Mouse (Mus musculus) adrenal gland, postnatal 10 days (tissue): ENCODE measurements at regions not wholly inside any gene's neighbourhood (a gene's known extent, or its start where the extent isn't known, plus 50 kb on each side); places are given as distances from the start of the nearest gene placed in this dataset.

Source experiments
- DNase-seq: peaks from one replicate; pipeline ENCODE4 v3.0.0; 2021; ENCODE audit warnings: mixed read lengths

DNA sequence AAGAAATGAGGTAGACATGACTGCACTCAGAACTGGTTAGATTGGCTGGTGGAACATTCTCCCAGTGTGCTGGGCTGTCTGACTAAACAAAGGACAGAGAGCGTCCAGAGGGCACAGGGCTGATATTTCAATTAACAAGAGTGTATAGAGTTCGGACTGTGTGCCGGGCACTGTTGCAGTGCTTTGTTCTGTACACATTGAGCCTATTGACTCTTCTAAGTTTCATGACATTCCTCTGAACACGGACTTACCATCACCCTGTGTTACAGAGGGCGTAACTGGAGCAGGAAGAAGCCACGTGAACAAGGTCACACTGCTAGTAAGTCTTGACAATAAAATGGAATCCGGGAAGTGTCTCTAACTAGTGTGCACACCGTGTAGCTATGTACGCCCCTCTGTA lies 92.1 kb upstream of the Barx2 start:
- DNase-seq: no peak

DNA sequence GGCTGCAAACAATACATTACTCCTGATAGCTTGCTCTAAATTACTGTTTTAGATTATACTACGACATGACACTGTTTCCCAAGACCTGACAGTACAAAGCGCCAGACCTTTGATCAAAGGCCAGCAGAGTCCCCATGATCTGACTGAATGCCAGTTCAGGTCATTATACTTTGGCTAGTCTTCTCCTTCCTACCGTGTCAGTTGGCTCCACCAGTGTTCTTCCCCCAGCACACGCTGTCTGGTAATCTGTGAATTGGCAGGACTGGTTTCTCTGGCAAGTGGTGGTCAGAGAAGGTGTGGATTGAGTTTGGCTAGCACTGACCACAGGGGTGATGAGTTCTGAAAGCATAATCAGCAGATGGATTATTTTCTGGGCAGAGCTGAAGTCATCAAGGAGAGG lies 93.1 kb upstream of the Barx2 start:
- peak; percentile 37 for DNase-seq

GRCm38 (mm10) chr9:32010953-32011770 lies 97.9 kb upstream of the Barx2 start:
- DNase-seq: no peak

DNA sequence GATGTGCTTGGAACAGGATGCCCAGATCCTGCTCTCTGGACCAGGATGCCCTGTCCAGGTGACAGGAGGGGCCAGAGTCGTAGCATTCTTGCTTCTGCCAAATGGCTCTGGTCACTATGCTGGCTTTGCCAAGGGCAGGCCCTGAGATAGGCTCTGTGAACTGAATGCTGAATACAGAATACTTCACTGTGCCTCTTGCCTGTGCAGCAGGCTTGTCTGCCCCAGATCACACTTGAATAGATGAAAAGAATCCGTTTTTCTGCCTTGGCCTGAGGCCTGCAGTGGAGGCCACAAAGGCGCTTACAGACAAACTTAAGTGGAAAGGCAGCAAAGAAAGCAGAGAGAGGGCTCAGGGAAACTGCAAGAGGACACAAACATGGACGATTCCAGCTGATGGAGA lies 99.7 kb upstream of the Arhgap32 start:
- no peak for DNase-seq

GRCm38 (mm10) chr9:32018020-32018419 lies 97.9 kb upstream of the Arhgap32 start:
- no peak for DNase-seq

DNA sequence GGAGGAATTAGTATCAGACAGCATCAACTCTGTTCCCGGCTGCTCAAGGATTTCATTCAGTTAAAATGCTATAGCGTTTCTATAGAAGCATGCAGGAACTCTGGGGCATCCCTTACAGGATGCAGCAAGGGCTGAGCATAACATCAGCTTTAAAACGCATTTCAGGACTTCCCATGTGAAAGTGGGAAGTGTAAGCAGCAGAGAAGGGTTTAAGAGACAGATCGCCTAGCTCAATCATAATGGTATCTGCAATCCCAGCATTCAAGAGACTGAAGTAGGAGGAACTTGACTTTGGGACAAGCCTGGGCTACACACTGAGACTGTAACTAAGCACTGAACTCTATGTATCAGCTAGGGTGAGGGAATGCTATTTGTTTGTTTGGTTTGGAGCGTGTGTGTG lies 96.2 kb upstream of the Arhgap32 start:
- DNase-seq: no peak

GRCm38 (mm10) chr9:32020942-32021731 lies 94.8 kb upstream of the Arhgap32 start:
- no peak for DNase-seq

DNA sequence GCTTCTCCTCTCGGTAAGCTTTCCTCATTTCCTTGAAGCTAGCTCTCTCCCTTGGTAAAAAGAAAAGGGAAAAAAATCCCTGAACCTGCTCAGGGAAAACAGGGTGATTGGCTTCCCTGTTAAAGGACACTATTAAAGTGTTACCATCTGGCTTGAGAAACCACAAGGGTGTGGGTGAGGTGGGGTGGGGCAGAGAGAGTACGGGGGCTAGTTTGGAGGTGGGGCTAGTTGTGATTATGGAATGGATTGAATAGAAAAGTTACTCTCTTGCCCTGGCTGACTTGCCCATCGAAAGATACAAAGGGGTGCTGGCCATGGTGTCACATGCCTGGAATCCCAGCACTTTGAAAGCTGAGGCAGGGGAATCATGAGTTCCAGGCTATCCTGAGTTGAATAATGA lies 94.2 kb upstream of the Arhgap32 start:
- DNase-seq: no peak

GRCm38 (mm10) chr9:32022996-32023395 lies 92.9 kb upstream of the Arhgap32 start:
- DNase-seq: no peak

GRCm38 (mm10) chr9:32024767-32025166 lies 91.2 kb upstream of the Arhgap32 start:
- no peak for DNase-seq

- peak; percentile 74 for DNase-seq
These were observed 88.0 kb upstream of the Arhgap32 start for GRCm38 (mm10) chr9:32027962-32028361.

- no peak for DNase-seq
These were observed 86.9 kb upstream of the Arhgap32 start for GRCm38 (mm10) chr9:32029001-32029400.

- peak; percentile 30 for DNase-seq
These were observed 86.2 kb upstream of the Arhgap32 start for GRCm38 (mm10) chr9:32029786-32030185.

GRCm38 (mm10) chr9:32030203-32030602 lies 85.7 kb upstream of the Arhgap32 start:
- DNase-seq: no peak

DNA sequence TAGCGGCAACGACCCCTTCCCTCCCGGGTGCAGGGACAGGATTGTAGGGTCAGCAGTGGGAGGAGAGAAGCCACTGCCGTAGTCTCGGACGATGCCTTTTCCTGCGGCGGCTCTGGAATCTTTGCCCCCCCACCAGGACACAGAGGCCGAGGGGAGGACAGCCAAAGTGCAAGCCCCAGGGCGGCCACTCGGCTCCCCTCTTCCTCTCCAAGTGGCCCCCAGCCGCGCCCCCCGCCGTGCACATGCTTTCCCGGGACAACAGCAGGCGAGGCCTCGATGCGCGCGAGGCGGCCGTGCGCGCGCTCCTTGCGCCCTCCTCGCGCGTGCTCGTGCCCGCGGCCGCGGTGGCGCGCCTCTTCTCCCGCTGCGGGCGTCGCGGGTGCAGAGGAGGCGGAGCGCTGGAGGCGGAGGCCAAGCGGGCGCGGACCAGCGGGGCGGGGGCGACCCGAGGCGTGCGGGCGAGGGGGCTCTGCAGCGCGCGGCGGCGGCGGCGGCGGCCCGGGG lies 83.9 kb upstream of the Arhgap32 start:
- peak; percentile 93 for DNase-seq

GRCm38 (mm10) chr9:32032521-32033185 lies 83.3 kb upstream of the Arhgap32 start:
- DNase-seq: peak; percentile 66

GRCm38 (mm10) chr9:32033937-32034336 lies 82.0 kb upstream of the Arhgap32 start:
- DNase-seq: no peak

DNA sequence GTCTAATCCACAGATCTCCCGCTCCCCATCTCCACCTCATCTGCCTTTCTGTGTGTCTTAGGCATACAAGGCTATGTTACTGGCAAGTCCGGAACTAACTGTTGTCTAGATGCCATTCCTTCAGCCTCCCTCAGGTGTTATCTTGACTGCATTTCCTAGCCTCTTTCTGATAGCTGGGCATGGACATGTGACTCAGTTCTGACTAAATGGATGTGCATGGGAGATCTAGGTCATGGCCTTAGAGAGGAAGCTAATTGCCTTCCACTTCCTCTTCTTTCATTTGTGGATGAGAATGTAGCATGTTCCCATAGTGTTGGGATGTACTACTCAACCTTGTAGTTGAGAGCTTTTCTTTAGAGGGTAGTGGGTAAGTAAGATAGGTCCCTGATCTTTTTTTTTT lies 75.9 kb upstream of the Arhgap32 start:
- DNase-seq: no peak

GRCm38 (mm10) chr9:32043344-32043743 lies 72.6 kb upstream of the Arhgap32 start:
- DNase-seq: no peak

DNA sequence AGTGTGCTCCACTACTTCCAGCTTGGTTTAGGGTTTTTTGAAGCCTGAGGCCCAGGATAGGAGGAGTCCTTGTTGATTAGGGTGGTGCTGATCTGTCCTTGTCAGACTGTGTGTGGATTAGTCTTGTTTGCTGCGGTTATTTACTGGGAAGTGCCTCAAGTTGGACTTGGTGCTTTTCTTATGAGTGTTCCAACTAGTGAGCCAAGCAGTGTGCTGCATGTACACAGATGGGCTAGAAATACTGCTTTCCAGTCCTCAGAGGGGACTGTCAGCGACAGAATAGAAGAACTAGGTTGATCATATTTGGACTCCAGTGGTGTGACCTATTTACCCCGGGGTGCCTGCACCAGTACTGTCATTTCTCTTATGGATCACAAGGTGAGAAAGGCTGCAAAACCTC lies 69.1 kb upstream of the Arhgap32 start:
- DNase-seq: no peak

GRCm38 (mm10) chr9:32048941-32049340 lies 67.0 kb upstream of the Arhgap32 start:
- no peak for DNase-seq

DNA sequence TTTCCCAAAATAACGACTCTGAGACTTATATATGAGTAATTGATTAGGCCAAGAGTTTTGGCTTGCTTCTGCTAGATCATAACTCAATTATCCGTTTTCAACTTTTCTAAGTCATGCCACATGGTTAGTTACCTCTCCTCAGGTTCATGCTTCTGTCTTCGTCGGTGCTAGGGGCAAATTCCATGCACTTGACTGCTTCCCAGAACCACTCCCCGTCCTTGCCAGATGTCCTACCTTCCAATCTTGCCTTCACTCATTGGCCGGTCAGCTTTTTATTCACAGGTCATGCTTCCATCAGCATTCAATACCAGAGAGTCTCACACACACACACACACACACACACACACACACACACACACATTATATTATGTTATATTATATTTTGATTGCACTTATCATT lies 66.4 kb upstream of the Arhgap32 start:
- DNase-seq: no peak
